ENCODE assay signal across 9 mouse cellular contexts in the genomic region with DNA sequence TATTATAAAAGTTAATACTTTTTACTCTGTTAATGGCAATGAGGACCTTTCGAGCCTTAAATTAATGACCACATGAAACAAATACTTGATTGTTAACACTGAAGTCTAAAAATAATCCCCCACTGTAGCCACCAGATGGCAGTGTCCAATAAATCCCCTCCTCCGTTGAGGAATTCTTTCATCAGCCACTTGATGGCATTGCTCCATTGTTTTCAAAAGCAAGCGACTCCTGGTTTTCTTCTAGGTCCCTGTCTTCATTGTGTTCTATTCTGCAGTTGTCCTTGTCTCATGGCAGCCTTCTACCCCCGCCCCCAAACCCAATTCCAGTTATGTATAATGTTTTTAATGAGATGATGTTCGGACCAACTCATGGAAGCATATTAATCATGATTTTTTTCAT.
DNase-seq lines count a peak whose midpoint lies in the region; ATAC-seq and TF ChIP-seq lines count a peak whose summit lies in the region.
"Had no signal": no experiment of that assay in that cellular context is flagged by ENCODE, and none has a peak within 500 bp of the region (broad histone marks: within the 10 kb centered on the region; RNA-seq: fewer than 3 reads in every experiment).

No protein-coding gene starts in this region.

- H3K36me3 ChIP-seq in kidney, adult 2 months (ENCODE audit: control insufficient read depth, insufficient read depth, low read length), result no peaks in the 10 kb centered on the region
- H3K36me3 ChIP-seq in hindbrain, embryonic 10.5 days, result no peaks in the 10 kb centered on the region
- H3K36me3 ChIP-seq in neural tube, embryonic 14.5 days (ENCODE audit: control insufficient read depth, insufficient read depth, low read length), result no peaks in the 10 kb centered on the region
- H3K36me3 ChIP-seq: liver, embryonic 15.5 days had no signal

- intact Hi-C loops in left cerebral cortex, postnatal 4 days (cut with DNase I), result loop anchor here (5.0 to 10.0 kb wide), 2 partner anchors 110 to 297 kb away; no protein-coding TSS in a partner anchor

- CTCF ChIA-PET in Patski (lab: Charles Lee), result interaction anchor here (0.6 to 3.4 kb wide), 14 partner anchors 12 to 860 kb away, joined by 3 to 15 read pairs (median 4); no protein-coding TSS in a partner anchor

- no peak overlapping the region for H3K4me2 ChIP-seq in neural tube, embryonic 14.5 days (ENCODE audit: low read depth, low read length)
- H3K4me2 ChIP-seq: liver, embryonic 15.5 days had no signal

- no peaks in the 10 kb centered on the region for H3K9me3 ChIP-seq in hindbrain, embryonic 10.5 days
- no peaks in the 10 kb centered on the region for H3K9me3 ChIP-seq in neural tube, embryonic 14.5 days (ENCODE audit: control insufficient read depth, low read length)
- H3K9me3 ChIP-seq: liver, embryonic 15.5 days had no signal

- no peaks in the 10 kb centered on the region for H3K4me1 ChIP-seq in kidney, adult 2 months (ENCODE audit: control insufficient read depth, insufficient read depth, low read length)
- H3K4me1 ChIP-seq in hindbrain, embryonic 10.5 days (replicated peaks), result no peaks in the 10 kb centered on the region
- H3K4me1 ChIP-seq in neural tube, embryonic 14.5 days (ENCODE audit: control insufficient read depth, insufficient read depth, low read length), result no peaks in the 10 kb centered on the region
- H3K4me1 ChIP-seq: liver, embryonic 15.5 days had no signal

- H3K4me3 ChIP-seq in kidney, adult 2 months (ENCODE audit: insufficient read depth, low read depth, low read length), result no peak overlapping the region
- no peak overlapping the region for H3K4me3 ChIP-seq in hindbrain, embryonic 10.5 days
- no peak overlapping the region for H3K4me3 ChIP-seq in neural tube, embryonic 14.5 days (ENCODE audit: low read depth, low read length)
- H3K4me3 ChIP-seq: liver, embryonic 15.5 days had no signal

- no peak overlapping the region for H3K27ac ChIP-seq in kidney, adult 2 months (ENCODE audit: insufficient read depth, low read depth, low read length)
- H3K27ac ChIP-seq in hindbrain, embryonic 10.5 days, result no peak overlapping the region
- no peak overlapping the region for H3K27ac ChIP-seq in neural tube, embryonic 14.5 days (ENCODE audit: low read depth, low read length)
- H3K27ac ChIP-seq: liver, embryonic 15.5 days had no signal

- POLR2A ChIA-PET in Patski (lab: Charles Lee), result no interaction called here

- 10% methylated on average over 5 of the region's 5 CpGs for WGBS in kidney, adult 2 months
- 23% methylated on average over 5 of the region's 5 CpGs for WGBS in hindbrain, embryonic 10.5 days
- 19% methylated on average over 5 of the region's 5 CpGs for WGBS in neural tube, embryonic 14.5 days

- TF ChIP-seq CTCF in kidney, adult 2 months (conservative IDR thresholded peaks at IDR 0.05; ENCODE audit: insufficient read depth, insufficient read length, low read depth, low read length), result peak; percentile 43
- TF ChIP-seq CTCF in Patski (IDR thresholded peaks at IDR 0.05), result peak; percentile 96

- peak; percentile 88 for ATAC-seq in Patski
- peak; percentile 81 for ATAC-seq in common myeloid progenitor, adult 5-6 weeks (replicated peaks; ENCODE audit: low read depth, poor library complexity, severe bottlenecking)
- peak; percentile 76 for ATAC-seq in neural tube, embryonic 14.5 days (ENCODE audit: low read depth)

- in situ Hi-C loops in Patski (cut with MboI; ENCODE audit: low pct_unique_long_range_greater_than_20kb), result loop anchor here (5.0 to 10.0 kb wide), 2 partner anchors 297 to 550 kb away; no protein-coding TSS in a partner anchor

- H3K27me3 ChIP-seq in kidney, adult 2 months (replicated peaks; ENCODE audit: control insufficient read depth, insufficient read depth, low read length), result no peaks in the 10 kb centered on the region
- peaks cover 32% of the 10 kb centered on the region for H3K27me3 ChIP-seq in Patski
- H3K27me3 ChIP-seq in hindbrain, embryonic 10.5 days (ENCODE audit: insufficient read depth, poor library complexity, severe bottlenecking), result no peaks in the 10 kb centered on the region
- no peaks in the 10 kb centered on the region for H3K27me3 ChIP-seq in neural tube, embryonic 14.5 days (ENCODE audit: control insufficient read depth, insufficient read depth, low read length)
- H3K27me3 ChIP-seq: liver, embryonic 15.5 days had no signal

- TF ChIP-seq POLR2A in kidney, adult 2 months (IDR thresholded peaks at IDR 0.05; ENCODE audit: low read depth, low read length), result no peak

- DNase-seq in kidney, adult 2 months, result peak; percentile 59
- no peak for DNase-seq in kidney, adult 11 months
- peak; percentile 19 for DNase-seq in Patski (ENCODE audit: low read depth, low spot score)
- peak; percentile 43 for DNase-seq in hindbrain, embryonic 10.5 days (ENCODE audit: low spot score)
- peak; percentile 55 for DNase-seq in left cerebral cortex, postnatal 4 days
- DNase-seq in thymus, postnatal 36 days, result no peak

- no peak overlapping the region for H3K9ac ChIP-seq in neural tube, embryonic 14.5 days (replicated peaks; ENCODE audit: low read depth, low read length)
- H3K9ac ChIP-seq: liver, embryonic 15.5 days had no signal

Comparison
In these comparisons a context has a peak if more than half of its experiments do, and no peak if none do; other contexts are left out.
1. DNase-seq: peak in kidney, adult 2 months (single experiment), Patski (single experiment), hindbrain, embryonic 10.5 days (single experiment) and left cerebral cortex, postnatal 4 days (single experiment); none in kidney, adult 11 months (single experiment) and thymus, postnatal 36 days (0 of 2).
2. Peak in every context shown above with its lines, with median percentiles within 50 percentile points of each other: ATAC-seq.